Mouse (Mus musculus): Measurements from ENCODE around the gene Nfam1. TPM values are rescaled to one million over a fixed set of nuclear protein-coding genes. Genes with fewer than 3 reads are reported as not detected.

The Nfam1 gene
- polyA plus RNA-seq, 1 experiment from 2014 or later = 2.4 TPM

GRCm38 (mm10) chr15:82952292-82952705 is 80.8 kb downstream of the Nfam1 start:
- Histone ChIP-seq H3K27ac (replicated peaks; ENCODE audit: low read depth, low read length) (no peak overlapping the region), H3K27me3 (ENCODE audit: control insufficient read depth, insufficient read depth, low read length) (0 out of 2 replicates have a peak, but pooled peaks cover 2% of the 10 kb centered on the region), H3K4me1 (ENCODE audit: control insufficient read depth, insufficient read depth, low read length) (peaks cover 5% of the 10 kb centered on the region), H3K4me3 (ENCODE audit: low read depth, low read length) (no peak overlapping the region), H3K4me2 (ENCODE audit: low read depth, low read length) (no peak overlapping the region), H3K36me3 (replicated peaks; ENCODE audit: control insufficient read depth, insufficient read depth, low read depth, low read length) (no peaks in the 10 kb centered on the region), H3K9me3 (replicated peaks; ENCODE audit: control insufficient read depth, low read length) (no peaks in the 10 kb centered on the region), H3K9ac (replicated peaks; ENCODE audit: low read length) (no peak overlapping the region)
- DNase-seq (ENCODE audit: low spot score) = peak; percentile 65
- ATAC-seq (replicated peaks; ENCODE audit: insufficient number of reproducible peaks, low FRiP score, low TSS enrichment, low read depth) = peak; percentile 36; the same call in 1 of the 2 replicates
- 5% methylated on average over 20 of the region's 20 CpGs for WGBS

DNA sequence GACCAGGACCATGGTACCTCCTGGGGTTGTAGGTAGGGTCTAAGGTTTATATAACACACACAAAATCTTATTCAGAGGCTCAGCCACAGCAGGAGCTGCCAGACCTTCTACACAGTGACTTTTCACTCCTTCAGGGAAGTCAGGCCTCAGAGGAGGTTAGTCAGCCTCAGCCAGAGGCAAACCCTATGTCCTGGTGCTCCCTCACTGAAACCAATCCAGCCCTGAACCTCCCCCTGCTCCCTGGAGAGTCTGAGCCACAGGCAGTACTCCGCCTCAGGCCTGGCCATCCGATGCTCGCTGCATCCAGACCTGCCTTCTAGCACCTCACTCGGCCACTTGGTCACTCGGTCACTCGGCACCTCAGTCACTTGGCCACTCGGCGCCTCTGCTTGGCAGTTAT is 82.9 kb downstream of the Nfam1 start:
- Histone ChIP-seq H3K27ac (replicated peaks; ENCODE audit: low read depth, low read length) (no peak overlapping the region), H3K4me2 (ENCODE audit: low read depth, low read length) (no peak overlapping the region), H3K4me1 (ENCODE audit: control insufficient read depth, insufficient read depth, low read length) (peaks cover 5% of the 10 kb centered on the region), H3K4me3 (ENCODE audit: low read depth, low read length) (no peak overlapping the region), H3K27me3 (ENCODE audit: control insufficient read depth, insufficient read depth, low read length) (0 out of 2 replicates have a peak, but pooled peaks cover 2% of the 10 kb centered on the region), H3K36me3 (replicated peaks; ENCODE audit: control insufficient read depth, insufficient read depth, low read depth, low read length) (no peaks in the 10 kb centered on the region), H3K9me3 (replicated peaks; ENCODE audit: control insufficient read depth, low read length) (no peaks in the 10 kb centered on the region), H3K9ac (replicated peaks; ENCODE audit: low read length) (no peak overlapping the region; the same call in 1 of the 2 replicates)
- 42% methylated on average over 8 of the region's 8 CpGs for WGBS
- DNase-seq (ENCODE audit: low spot score) (no peak), ATAC-seq (replicated peaks; ENCODE audit: insufficient number of reproducible peaks, low FRiP score, low TSS enrichment, low read depth) (no peak)

DNA sequence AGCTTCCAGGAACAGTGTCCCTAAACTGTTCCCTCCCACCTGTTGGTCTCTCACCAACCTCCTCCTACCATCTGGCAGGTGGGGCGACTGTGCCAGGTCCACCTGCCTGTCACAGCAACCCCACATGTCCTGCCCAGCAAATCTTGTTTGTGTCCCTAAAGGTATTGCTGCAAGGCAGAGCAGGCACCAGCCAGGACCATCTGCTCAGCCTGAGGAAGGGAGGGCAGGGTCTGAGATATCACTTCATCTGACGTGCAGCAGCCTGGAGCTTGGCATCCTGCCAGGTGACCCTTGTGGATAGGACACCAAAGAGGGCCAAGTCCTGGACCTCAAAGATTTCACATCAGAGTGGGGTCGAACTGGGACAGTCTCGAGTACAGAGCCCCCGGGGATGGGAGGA is 85.7 kb downstream of the Nfam1 start:
- Histone ChIP-seq H3K27ac (replicated peaks; ENCODE audit: low read depth, low read length) (no peak overlapping the region), H3K36me3 (replicated peaks; ENCODE audit: control insufficient read depth, insufficient read depth, low read depth, low read length) (no peaks in the 10 kb centered on the region), H3K9me3 (replicated peaks; ENCODE audit: control insufficient read depth, low read length) (no peaks in the 10 kb centered on the region), H3K4me1 (ENCODE audit: control insufficient read depth, insufficient read depth, low read length) (peaks cover under 1% of the 10 kb centered on the region; the same call in 1 of the 2 replicates), H3K27me3 (ENCODE audit: control insufficient read depth, insufficient read depth, low read length) (0 out of 2 replicates have a peak, but pooled peaks cover 2% of the 10 kb centered on the region), H3K9ac (replicated peaks; ENCODE audit: low read length) (no peak overlapping the region), H3K4me3 (ENCODE audit: low read depth, low read length) (no peak overlapping the region), H3K4me2 (ENCODE audit: low read depth, low read length) (no peak overlapping the region)
- ATAC-seq (replicated peaks; ENCODE audit: insufficient number of reproducible peaks, low FRiP score, low TSS enrichment, low read depth) (no peak), DNase-seq (ENCODE audit: low spot score) (no peak)
- WGBS = 77% methylated on average over 5 of the region's 5 CpGs

- ATAC-seq (replicated peaks; ENCODE audit: insufficient number of reproducible peaks, low FRiP score, low TSS enrichment, low read depth) (no peak), DNase-seq (ENCODE audit: low spot score) (no peak)
- H3K4me1 ChIP-seq (ENCODE audit: control insufficient read depth, insufficient read depth, low read length) = no peaks in the 10 kb centered on the region
- H3K36me3 ChIP-seq (replicated peaks; ENCODE audit: control insufficient read depth, insufficient read depth, low read depth, low read length) = no peaks in the 10 kb centered on the region
- no peak overlapping the region for H3K4me2 ChIP-seq (ENCODE audit: low read depth, low read length)
- no peak overlapping the region for H3K9ac ChIP-seq (replicated peaks; ENCODE audit: low read length)
- no peaks in the 10 kb centered on the region for H3K9me3 ChIP-seq (replicated peaks; ENCODE audit: control insufficient read depth, low read length)
- no peak overlapping the region for H3K4me3 ChIP-seq (ENCODE audit: low read depth, low read length)
- 80% methylated on average over 9 of the region's 9 CpGs for WGBS
- H3K27ac ChIP-seq (replicated peaks; ENCODE audit: low read depth, low read length) = no peak overlapping the region
- no peaks in the 10 kb centered on the region for H3K27me3 ChIP-seq (ENCODE audit: control insufficient read depth, insufficient read depth, low read length)
Measured at GRCm38 (mm10) chr15:82944479-82945195, 88.5 kb downstream of the Nfam1 start.

Small RNAs within 50 kb of the gene (microRNA-seq; reads per million reads assigned to microRNA genes)
- 32.5 reads per million, percentile 27 among the genes with 10 or more reads in this experiment for gene Mir3080 (ENCODE audit: borderline number of aligned reads)

Other genes with a start within 250 kb of the Nfam1 start
- not detected in 2 replicates for gene Cyp2d26, start 239.0 kb downstream of the Nfam1 start, polyA plus RNA-seq (2014; fragmentation: Nextera tagmentation; extraction: Ambion mirVana)
- gene Tcf20, start 45.4 kb downstream of the Nfam1 start, polyA plus RNA-seq (2014; fragmentation: Nextera tagmentation; extraction: Ambion mirVana) = 13.6 and 15.1 TPM in 2 replicates
- gene Serhl, start 56.2 kb upstream of the Nfam1 start, polyA plus RNA-seq (2014; fragmentation: Nextera tagmentation; extraction: Ambion mirVana) = 43.5 and 48.0 TPM in 2 replicates
- 56.1 and 57.9 TPM in 2 replicates for gene Rrp7a, start 89.5 kb upstream of the Nfam1 start, polyA plus RNA-seq (2014; fragmentation: Nextera tagmentation; extraction: Ambion mirVana)
- 161 and 174 TPM in 2 replicates for gene Poldip3, start 116.1 kb upstream of the Nfam1 start, polyA plus RNA-seq (2014; fragmentation: Nextera tagmentation; extraction: Ambion mirVana)
- gene Cyb5r3, start 139.3 kb upstream of the Nfam1 start, polyA plus RNA-seq (2014; fragmentation: Nextera tagmentation; extraction: Ambion mirVana) = 106 and 117 TPM in 2 replicates
- 0.28 and 1.1 TPM in 2 replicates for gene A4galt, start 218.5 kb upstream of the Nfam1 start, polyA plus RNA-seq (2014; fragmentation: Nextera tagmentation; extraction: Ambion mirVana)

All from embryonic facial prominence, embryonic 11.5 days (tissue).